In genomic region chr5:5693956-5694653, GRCm38 (mm10) we compare ENCODE assay signal across 8 mouse cellular contexts. TPM values are rescaled to one million over a fixed set of nuclear protein-coding genes. Genes with fewer than 3 reads are reported as not detected.
DNase-seq lines count a peak whose midpoint lies in the region; ATAC-seq lines count a peak whose summit lies in the region.

Gene Steap2 (minus strand): TSS chr5:5694578.

- H3K4me3 ChIP-seq in hindbrain, embryonic 12.5 days: peak within 1 kb of the TSS; percentile 83
- H3K4me3 ChIP-seq in midbrain, embryonic 11.5 days (ENCODE audit: low read depth, low read length): peak within 1 kb of the TSS; percentile 63
- H3K4me3 ChIP-seq in stomach, embryonic 14.5 days (ENCODE audit: low read depth, low read length): peak within 1 kb of the TSS; percentile 76

- intact Hi-C loops in left cerebral cortex, postnatal 36 days (cut with DNase I): loop anchor here (5.0 kb wide), 1 partner anchor 47 kb away; no protein-coding TSS in a partner anchor

- no peaks in the 10 kb centered on the region for H3K9me3 ChIP-seq in hindbrain, embryonic 12.5 days (replicated peaks)
- no peaks in the 10 kb centered on the region for H3K9me3 ChIP-seq in midbrain, embryonic 11.5 days (ENCODE audit: control insufficient read depth, low read length)
- no peaks in the 10 kb centered on the region for H3K9me3 ChIP-seq in stomach, embryonic 14.5 days (ENCODE audit: control insufficient read depth, low read depth, low read length)

- peak; percentile 92 for ATAC-seq in hindbrain, embryonic 12.5 days (ENCODE audit: low FRiP score)
- peak; percentile 91 for ATAC-seq in midbrain, embryonic 11.5 days (ENCODE audit: low FRiP score)
- peak; percentile 91 for ATAC-seq in stomach, embryonic 14.5 days (ENCODE audit: insufficient number of reproducible peaks, insufficient read depth, low FRiP score, low read depth)

- peak within 1 kb of the TSS; percentile 91 for H3K9ac ChIP-seq in hindbrain, embryonic 12.5 days
- peak within 1 kb of the TSS; percentile 88 for H3K9ac ChIP-seq in midbrain, embryonic 11.5 days (ENCODE audit: low read length)
- H3K9ac ChIP-seq in stomach, embryonic 14.5 days (replicated peaks; ENCODE audit: low read depth, low read length): peak within 1 kb of the TSS; percentile 80

- under 1% methylated on average over 65 of the region's 66 CpGs for WGBS in hindbrain, embryonic 12.5 days
- WGBS in midbrain, embryonic 11.5 days: under 1% methylated on average over 65 of the region's 66 CpGs
- WGBS in stomach, embryonic 14.5 days: 1% methylated on average over 60 of the region's 66 CpGs

- no peaks in the 10 kb centered on the region for H3K4me1 ChIP-seq in hindbrain, embryonic 12.5 days
- peaks cover 3% of the 10 kb centered on the region; the same call in 1 of the 2 replicates for H3K4me1 ChIP-seq in midbrain, embryonic 11.5 days (ENCODE audit: control insufficient read depth, insufficient read depth, low read length)
- H3K4me1 ChIP-seq in stomach, embryonic 14.5 days (ENCODE audit: control insufficient read depth, insufficient read depth, low read length): no peaks in the 10 kb centered on the region; the same call in 1 of the 2 replicates

- peak within 1 kb of the TSS; percentile 92 for H3K4me2 ChIP-seq in hindbrain, embryonic 12.5 days (replicated peaks)
- peak within 1 kb of the TSS; percentile 92 for H3K4me2 ChIP-seq in midbrain, embryonic 11.5 days
- H3K4me2 ChIP-seq in stomach, embryonic 14.5 days (replicated peaks; ENCODE audit: low read depth, low read length): peak within 1 kb of the TSS; percentile 80

- H3K27ac ChIP-seq in hindbrain, embryonic 12.5 days: no peak within 1 kb of the TSS
- H3K27ac ChIP-seq in midbrain, embryonic 11.5 days (ENCODE audit: low read depth, low read length): no peak within 1 kb of the TSS
- peak within 1 kb of the TSS; percentile 44; the same call in 1 of the 2 replicates for H3K27ac ChIP-seq in stomach, embryonic 14.5 days (ENCODE audit: low read length)

- no peaks in the 10 kb centered on the region for H3K36me3 ChIP-seq in hindbrain, embryonic 12.5 days
- no peaks in the 10 kb centered on the region for H3K36me3 ChIP-seq in midbrain, embryonic 11.5 days (ENCODE audit: control insufficient read depth, insufficient read depth, low read length)
- H3K36me3 ChIP-seq in stomach, embryonic 14.5 days (ENCODE audit: control insufficient read depth, insufficient read depth, low read length): no peaks in the 10 kb centered on the region

- no peaks in the 10 kb centered on the region for H3K27me3 ChIP-seq in hindbrain, embryonic 12.5 days
- no peaks in the 10 kb centered on the region for H3K27me3 ChIP-seq in midbrain, embryonic 11.5 days (ENCODE audit: control insufficient read depth, insufficient read depth, low read length)
- no peaks in the 10 kb centered on the region for H3K27me3 ChIP-seq in stomach, embryonic 14.5 days (ENCODE audit: control insufficient read depth, insufficient read depth, low read length)

- peak; percentile 64 for DNase-seq in adrenal gland, adult 18-20 months (ENCODE audit: low spot score in 2 of 2)
- peak; percentile 65 to 76 for DNase-seq in cerebellum, postnatal 10 days
- DNase-seq in frontal cortex, postnatal 36 days (ENCODE audit: low spot score in 2 of 2): peak; percentile 12 to 27
- DNase-seq in left cerebral cortex, postnatal 36 days (ENCODE audit: low spot score in 2 of 2): peak; percentile 25 to 49
- DNase-seq in midbrain, embryonic 11.5 days (ENCODE audit: low spot score, missing footprints): peak; percentile 96
- no peak for DNase-seq in thymus, postnatal 0 days (ENCODE audit: low spot score)

RNA-seq across cellular contexts. Expression of gene Steap2, which starts in this region (rescaled TPM):
- total RNA-seq in adrenal gland, adult 18-20 months (2021): 10 to 100 TPM; 32.8 to 37.6 TPM
- polyA plus RNA-seq in hindbrain, embryonic 12.5 days (2016; fragmentation: Nextera tagmentation; extraction: Ambion mirVana): 5.7 and 6.3 TPM in 2 replicates
- total RNA-seq in left cerebral cortex, postnatal 36 days (2021): 1 to 10 TPM; 8.1 to 8.8 TPM
- 6.3 and 9.0 TPM in 2 replicates for polyA plus RNA-seq in midbrain, embryonic 11.5 days (2014; fragmentation: Nextera tagmentation; extraction: Ambion mirVana)
- 10.0 and 10.6 TPM in 2 replicates for polyA plus RNA-seq in stomach, embryonic 14.5 days (2014; fragmentation: Nextera tagmentation; extraction: Ambion mirVana)
- 0.49 and 0.57 TPM in 2 replicates for polyA plus RNA-seq in thymus, postnatal 0 days (2015; fragmentation: Nextera tagmentation; extraction: Ambion mirVana)
